Mouse (Mus musculus): Measurements from ENCODE around the gene Rapgef1.
A peak's percentile ranks its signal among the peaks of the same experiment; 100 is the strongest.

Rapgef1 gene

GRCm38 (mm10) chr2:29623247-29624090 lies 3.9 kb downstream of the Rapgef1 start:
- DNase-seq (ENCODE audit: low read depth, low spot score): peak; percentile 59

- DNase-seq (ENCODE audit: low read depth, low spot score): peak; percentile 96
Measured at GRCm38 (mm10) chr2:29624091-29624608, 4.6 kb downstream of the Rapgef1 start.

DNA sequence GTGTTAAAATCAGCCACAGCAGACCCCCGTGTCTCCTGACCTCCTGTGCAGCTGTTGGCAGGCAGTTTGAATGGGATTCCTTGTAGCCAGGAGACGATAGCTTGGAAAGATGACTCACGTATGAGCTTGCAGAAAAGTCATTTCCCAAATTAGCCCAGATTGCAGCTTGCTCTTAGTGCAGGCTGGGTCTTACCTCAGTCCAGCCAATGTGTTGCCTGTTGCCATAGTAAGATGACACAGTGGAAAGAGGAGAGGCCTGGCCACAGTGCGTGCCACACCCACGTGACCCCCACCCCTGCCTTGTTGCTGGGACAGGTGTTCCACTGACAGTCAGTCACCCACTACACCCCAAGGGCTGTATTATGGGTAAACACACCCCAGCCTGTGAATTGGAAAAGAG lies 5.2 kb downstream of the Rapgef1 start:
- DNase-seq (ENCODE audit: low read depth, low spot score): peak; percentile 85

- DNase-seq (ENCODE audit: low read depth, low spot score): peak; percentile 14
Measured at GRCm38 (mm10) chr2:29625573-29626200, 6.2 kb downstream of the Rapgef1 start.

DNA sequence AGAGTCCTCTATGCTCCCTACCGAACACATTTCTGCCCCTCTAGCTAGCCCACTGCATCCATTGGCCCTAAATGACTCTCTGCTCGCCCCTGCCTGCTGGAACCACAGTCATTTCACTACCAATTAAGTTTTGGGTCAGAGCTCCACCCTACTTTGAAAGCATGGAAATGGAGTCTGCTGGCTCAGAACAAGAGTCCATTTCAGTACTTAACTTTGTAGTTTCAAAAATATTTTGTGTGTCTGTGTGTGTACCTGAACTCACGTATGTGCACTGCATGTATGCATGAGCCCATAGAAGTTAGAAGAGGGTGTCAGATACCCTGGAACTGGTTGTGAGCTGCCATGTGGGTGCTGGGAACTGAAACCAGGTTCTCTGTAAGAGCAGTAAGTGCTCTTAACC lies 7.8 kb downstream of the Rapgef1 start:
- DNase-seq (ENCODE audit: low read depth, low spot score): peak; percentile 64

DNA sequence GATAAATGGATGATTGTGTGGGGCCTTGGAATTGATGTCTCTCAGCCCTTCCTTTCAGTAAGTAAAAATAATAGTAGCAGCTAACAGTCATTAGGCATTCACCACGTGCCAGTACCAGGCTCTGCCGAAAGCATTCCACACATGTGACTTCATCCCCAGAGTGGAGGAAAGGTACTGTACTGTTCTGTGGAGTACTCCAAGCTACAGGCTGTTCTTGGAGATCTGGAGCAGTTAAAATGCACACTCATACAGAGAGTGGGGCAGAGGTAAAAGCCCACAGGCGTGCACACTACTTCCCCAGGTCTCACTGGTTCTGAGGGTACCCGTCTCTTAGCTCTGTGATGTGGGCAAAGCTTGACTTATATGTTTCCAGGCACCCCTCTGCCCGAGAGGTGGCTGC lies 8.7 kb downstream of the Rapgef1 start:
- DNase-seq (ENCODE audit: low read depth, low spot score): peak; percentile 73

DNA sequence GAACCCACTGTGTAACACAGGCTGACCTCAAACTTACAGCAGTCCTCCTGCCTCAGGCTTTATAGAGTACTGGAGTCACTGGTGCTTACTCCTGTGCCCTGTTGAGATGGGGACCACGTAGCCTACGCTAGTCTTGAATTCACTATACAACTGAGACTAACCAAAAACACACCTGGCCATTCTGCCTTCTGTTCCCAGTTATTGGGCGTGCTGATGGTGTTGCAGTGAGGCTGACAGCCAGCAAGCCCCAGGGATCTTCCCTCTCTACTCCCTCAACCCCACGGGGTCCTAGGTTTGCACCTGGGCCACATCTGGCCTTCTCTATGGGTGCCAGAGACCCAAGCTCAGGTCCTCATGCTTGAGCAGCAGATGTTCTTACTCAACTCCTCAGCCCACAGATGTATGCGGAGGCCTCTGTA lies 9.3 kb downstream of the Rapgef1 start:
- peak; percentile 93 for DNase-seq (ENCODE audit: low read depth, low spot score)

DNA sequence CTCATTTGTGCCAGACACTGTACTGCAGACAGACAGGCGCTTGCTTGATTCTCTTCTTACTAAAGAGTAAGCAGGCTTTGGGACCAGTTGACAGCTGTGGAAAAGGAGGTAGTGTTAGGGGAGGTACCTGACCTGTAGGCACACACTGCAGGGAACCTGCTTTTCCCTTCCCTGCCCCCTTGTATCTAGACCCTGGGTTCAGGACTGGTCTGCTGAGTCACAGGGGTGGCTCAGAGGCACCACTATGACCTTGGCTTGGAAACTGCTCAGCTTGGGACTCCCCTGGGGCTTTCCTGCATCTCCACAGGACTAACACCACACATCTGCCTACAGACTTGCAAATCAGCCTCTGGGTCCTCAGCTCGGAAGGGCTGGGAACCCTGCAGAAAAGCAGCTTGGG lies 9.8 kb downstream of the Rapgef1 start:
- DNase-seq (ENCODE audit: low read depth, low spot score): peak; percentile 91

- peak; percentile 10 for DNase-seq (ENCODE audit: low read depth, low spot score)
Measured at GRCm38 (mm10) chr2:29630141-29630771, 10.7 kb downstream of the Rapgef1 start.

DNA sequence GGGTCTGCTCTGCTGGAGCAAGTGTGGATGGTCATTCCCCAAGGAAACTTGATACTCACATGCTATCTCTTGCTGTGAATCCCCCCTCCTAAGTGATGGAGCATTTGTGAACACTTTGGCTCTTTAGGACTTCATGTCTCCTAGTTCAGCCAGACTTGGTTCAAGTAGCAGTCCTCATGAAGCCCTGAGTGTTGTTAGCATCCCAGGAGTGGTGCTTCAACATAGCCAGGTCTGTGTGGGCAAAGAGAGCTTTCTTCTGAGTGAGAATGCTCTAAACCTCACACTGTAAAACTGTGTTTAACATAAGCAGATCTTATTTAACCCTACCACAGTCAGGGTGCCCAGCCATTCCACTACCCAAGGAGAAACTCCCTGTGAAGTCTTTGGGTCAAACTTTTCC lies 11.5 kb downstream of the Rapgef1 start:
- no peak for DNase-seq (ENCODE audit: low read depth, low spot score)

DNA sequence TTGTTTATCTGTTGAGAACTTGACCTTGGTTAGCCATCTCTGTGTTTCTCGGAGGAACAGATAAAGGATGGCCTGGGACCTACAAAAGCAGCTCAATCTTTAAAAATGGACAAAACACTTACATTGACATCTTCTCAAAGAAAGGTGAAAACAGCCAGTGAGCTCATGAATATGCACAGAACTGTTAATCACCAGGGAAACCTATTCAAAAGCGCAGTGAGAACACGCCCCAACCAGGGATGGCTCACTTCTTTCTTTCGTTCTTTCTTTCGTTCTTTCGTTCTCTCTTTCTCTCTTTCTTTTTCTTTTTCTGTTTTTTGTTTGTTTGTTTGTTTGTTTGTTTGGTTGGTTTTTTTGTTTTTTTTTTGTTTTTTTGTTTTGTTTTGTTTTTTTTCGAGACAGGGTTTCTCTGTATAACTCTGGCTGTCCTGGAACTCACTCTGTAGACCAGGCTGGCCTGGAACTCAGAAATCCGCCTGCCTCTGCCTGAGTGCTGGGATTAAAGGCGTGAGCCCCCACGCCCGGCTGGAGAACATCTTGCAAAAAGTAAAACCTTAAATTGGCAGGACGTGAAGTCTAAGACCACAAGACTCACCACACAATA lies 12.1 kb downstream of the Rapgef1 start:
- DNase-seq (ENCODE audit: low read depth, low spot score): peak; percentile 58

- peak; percentile 64 for DNase-seq (ENCODE audit: low read depth, low spot score)
Measured at GRCm38 (mm10) chr2:29632168-29632662, 12.7 kb downstream of the Rapgef1 start.

DNA sequence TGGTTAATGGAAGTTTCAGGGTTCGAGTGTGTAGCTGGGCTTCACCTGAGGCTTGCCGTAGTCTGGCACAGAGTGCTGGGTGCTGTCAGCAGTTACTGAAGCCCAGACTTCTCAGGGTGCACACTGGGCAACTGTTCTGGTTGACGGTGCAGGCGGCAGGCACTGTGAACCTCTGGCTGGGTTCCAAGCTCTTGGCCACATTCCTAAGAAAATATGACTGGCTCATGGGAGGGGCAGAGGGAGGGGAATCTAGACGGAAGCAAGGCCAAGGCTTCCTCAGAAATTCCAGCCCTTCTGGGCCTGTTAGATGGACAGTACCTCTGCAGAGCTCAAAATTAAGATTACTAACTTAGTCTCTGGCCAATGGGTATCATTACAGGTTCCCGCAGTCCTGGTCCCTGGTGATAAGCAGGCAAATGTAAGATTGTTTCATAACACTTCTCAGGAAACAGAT lies 13.6 kb downstream of the Rapgef1 start:
- no peak for DNase-seq (ENCODE audit: low read depth, low spot score)

DNA sequence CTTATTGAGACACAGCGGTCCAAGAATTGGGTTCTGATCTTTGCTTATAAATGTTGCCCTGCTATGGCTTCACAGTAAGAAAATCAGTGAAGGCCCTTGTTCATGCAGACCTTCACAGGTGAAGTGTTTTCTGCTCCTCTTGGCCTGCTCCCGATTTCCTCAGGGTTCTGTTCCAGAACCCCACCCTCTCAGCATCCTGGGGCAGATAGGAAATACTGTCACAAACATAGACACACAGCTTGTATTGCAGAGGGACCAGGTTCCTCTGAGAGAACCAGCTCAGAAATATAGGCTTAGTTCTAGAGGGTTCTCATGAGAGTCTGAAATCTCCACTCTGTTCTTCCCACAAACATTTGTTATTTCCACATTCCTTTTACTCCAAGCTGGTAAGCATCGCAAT lies 14.3 kb downstream of the Rapgef1 start:
- DNase-seq (ENCODE audit: low read depth, low spot score): no peak

DNA sequence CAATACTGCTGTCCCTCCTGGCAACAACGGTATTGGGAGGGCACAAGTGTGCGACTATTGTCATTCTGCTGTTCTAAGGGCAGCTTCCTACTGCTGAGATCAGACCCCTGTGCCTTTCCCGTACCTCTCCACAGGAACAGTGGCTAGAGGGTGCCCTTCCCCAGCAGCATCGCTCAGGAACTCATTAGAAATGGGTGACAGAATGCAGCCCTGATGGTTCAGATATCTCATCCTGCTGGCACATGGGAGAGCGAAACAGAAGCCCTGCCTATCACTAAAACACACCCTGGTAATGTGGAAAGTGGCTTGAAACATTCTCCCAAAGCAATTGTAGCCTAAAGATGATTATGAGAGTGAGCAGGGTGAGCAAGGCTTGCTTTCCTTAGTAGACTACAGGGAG lies 15.0 kb downstream of the Rapgef1 start:
- DNase-seq (ENCODE audit: low read depth, low spot score): no peak

- DNase-seq (ENCODE audit: low read depth, low spot score): no peak
Measured at GRCm38 (mm10) chr2:29635966-29636507, 16.5 kb downstream of the Rapgef1 start.

- no peak for DNase-seq (ENCODE audit: low read depth, low spot score)
Measured at GRCm38 (mm10) chr2:29637528-29637927, 18.0 kb downstream of the Rapgef1 start.

DNA sequence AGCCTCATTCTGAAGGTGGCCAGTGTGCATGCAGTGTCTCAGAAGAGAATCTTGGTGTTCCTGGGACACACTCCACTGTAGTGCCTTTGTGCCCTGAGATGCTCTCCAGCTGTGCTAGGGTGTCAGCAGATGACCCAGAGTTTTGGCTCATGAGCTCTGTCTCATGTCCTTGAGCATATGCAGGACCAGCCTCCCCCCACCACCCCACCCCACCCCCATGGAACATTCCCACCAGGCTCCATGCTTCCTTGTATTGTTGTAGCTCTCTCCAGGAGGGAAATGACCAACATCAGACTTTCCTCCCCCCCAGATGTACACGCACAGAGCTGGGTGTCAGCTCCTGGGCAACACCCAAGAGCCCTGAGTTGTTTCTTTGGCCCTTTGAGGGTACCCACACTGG lies 19.9 kb downstream of the Rapgef1 start:
- no peak for DNase-seq (ENCODE audit: low read depth, low spot score)

DNA sequence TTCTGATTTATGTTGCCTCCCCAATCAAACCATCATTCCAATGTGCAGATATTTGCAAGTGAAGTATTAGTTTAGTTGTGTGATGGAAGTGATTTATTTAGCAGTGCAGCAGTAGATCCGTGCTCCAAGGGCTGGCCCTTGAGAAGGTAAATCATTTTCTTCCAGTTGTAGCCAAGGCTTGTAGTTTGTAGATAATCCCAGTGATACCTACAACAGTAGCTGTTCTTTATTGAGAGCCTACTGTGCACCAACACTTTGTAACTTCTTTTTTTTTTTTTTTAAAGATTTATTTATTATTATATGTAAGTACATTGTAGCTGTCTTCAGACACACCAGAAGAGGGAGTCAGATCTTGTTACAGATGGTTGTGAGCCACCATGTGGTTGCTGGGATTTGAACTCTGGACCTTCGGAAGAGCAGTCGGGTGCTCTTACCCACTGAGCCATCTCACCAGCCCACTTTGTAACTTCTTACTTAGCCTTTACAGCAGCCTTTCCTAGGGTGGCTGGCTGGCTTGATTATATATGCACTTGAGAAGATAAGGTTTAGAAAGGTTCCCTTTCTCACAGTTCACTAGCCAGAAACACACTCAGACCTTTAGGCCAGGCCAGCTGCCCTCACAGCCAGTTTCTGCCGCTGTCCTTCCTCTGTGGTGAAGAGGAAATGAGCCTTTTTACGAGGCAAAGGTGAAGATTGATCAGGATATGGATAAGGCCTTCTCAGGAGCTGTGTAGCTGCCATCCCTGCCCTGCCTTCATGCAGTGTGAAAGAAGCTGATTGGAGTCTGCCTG lies 20.6 kb downstream of the Rapgef1 start:
- DNase-seq (ENCODE audit: low read depth, low spot score): peak; percentile 61

GRCm38 (mm10) chr2:29641707-29642106 lies 22.2 kb downstream of the Rapgef1 start:
- DNase-seq (ENCODE audit: low read depth, low spot score): no peak

DNA sequence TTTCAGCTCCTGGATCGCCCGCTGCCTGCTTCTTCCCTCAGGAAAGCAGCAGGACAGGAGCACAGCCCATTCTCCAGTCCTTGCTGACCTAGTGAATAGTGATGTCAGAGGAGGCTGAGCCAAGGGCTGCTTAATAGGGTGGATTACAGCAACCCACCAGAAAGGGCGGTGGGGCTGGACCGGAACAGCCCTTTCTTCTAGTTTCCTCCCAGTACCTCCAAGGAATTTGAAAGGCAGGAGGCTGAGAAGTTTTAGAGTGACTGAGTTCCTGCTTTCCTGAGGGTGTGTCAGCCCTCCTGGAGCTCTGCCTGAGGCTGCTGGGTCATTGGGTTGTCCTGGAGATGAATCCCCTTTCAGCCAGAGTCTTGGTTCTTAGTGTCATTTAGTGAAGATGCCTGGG lies 23.9 kb downstream of the Rapgef1 start:
- no peak for DNase-seq (ENCODE audit: low read depth, low spot score)

Data from A20 (cell line).